Mouse (Mus musculus): ENCODE results near the gene Dgkz.

Gene Dgkz

DNA sequence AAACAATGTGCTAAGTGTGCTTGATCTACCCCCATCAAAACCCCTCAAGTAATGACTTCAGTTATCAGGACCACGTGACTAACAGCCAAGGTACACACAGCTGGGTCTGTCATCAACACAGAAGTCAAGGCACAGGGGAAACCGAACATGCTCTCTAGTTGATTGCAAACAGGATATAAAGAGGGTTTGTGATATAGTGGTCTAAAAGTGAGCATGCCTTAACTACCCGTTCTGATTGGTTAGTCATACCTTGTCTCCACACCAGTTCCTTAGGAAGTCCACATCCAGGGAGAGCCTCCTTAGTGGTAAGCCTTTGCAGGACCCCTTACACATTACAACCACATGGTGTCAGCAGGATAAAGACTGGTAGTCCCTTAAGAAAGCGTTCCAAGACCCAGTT lies 55.5 kb downstream of the Dgkz start:
- no peak for DNase-seq (ENCODE audit: low spot score)

DNA sequence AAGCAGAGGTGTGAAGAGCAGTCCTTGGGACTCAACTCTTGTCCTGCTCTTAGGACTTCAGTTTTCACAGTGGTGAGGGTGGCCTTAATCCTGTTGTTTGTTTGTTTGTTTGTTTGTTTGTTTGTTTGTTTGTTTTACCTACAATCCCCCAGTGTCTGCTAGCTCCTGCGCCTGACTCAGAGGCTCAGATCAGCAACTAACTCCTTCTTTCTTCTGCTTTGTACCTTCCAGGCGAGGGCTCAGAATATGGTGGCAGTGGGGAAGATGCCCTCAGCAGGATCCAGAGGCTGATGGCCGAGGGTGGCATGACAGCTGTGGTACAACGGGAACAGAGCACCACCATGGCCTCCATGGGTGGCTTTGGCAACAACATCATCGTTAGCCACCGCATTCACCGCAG lies 58.6 kb downstream of the Dgkz start:
- DNase-seq (ENCODE audit: low spot score): no peak

DNA sequence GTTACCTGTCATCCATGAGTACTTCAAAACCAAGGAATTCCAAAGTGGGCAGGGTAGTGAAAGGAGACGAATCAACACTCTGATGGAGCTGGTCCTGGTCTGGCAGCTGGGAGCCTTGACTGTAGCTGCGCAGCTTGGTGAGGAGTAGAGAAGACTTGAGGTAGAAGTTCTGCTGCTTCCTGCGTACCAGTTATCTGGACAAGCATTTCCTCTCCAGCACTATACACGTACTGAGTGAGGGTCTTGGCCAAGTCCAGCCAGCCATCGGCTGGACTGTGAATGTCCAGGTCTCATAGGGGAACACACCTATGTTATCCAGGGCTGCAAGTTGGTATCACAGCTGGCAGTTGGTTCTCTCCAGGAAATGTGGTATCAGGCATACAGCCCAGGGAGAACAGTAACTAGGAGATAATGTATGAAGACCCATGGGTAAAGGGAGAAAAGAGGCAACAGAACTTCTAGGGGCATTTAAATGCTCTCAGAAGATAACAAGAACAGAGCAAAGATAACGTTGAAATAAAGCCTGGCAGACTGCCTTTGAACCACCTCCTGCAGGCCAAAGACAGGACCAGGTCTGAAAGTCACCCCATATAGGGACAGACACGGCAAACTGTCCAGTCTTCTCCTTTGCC lies 59.2 kb downstream of the Dgkz start:
- no peak for DNase-seq (ENCODE audit: low spot score)

DNA sequence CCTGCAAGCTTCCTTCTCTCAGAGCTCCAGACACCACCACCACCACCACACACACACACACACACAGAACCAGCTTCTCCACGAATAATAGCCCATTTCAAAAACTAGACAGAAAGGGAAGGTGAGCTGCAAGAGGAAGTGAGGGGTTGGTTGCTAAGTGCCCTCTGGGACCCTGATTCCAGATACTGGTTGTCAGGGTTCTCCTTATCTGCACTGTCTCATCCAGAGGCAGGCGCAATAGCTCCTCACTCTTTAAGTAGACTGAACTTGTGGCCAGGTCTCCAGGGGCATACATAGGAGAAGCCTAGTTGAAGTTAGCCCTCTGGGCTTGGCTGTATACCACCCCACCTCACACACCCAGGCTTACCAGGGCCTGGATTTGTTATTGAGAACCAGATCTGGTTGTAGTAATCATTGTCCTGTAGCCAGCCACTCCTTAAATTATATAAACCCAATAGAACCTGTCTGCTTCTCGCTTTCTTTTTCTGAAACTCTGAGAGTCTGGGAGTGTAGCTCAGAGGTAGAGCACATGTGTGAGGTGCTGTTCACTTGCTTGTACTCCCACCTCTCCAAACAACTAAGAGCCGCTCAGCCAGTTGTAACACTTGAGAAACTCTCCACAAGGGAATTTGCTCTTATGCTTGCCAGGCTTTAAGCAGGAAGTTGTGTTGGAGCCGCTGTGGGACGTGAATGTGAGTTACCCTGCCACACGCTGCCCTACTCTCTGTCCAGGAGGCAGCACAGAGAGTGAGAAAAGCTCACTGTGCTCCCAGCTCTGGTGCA lies 62.1 kb downstream of the Dgkz start:
- no peak for DNase-seq (ENCODE audit: low spot score)

DNA sequence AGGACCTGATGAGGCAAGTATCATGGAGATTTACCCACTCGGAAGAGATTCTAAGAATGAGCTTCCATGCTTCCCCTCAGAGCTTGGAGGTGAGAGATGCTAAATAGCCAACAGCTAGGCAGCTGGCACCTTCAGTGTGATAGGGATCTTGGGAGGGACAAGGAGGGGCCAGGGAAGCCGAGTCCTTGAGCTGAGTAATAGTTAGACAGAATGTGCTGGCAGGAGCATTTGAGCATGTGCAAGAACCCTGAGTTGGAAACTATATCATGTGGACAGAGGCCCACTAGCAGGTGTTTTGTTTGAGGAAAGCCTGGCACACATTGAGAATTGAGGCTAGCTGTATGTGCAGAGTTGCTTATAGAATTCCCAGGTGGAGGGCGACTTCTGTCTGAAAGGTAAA lies 63.0 kb downstream of the Dgkz start:
- DNase-seq (ENCODE audit: low spot score): no peak

DNA sequence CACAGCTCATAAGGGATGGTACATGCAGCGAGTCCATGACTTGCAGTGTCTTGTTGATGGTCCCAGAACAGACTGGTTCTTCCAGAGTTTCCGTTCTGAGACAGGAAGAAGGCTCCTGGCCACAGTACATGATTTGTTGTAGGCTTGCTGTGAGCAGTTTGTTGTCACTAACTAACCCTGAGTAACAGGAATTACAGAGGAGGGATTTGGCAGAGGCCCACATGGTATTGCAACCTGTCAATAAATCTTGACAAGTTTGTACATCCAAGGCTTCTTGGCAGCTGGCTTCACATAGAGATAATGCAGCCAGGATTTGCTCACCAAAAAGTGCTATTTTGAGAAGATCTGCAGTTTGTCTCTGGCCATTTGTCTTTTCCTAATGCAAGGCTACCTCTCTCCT lies 69.5 kb downstream of the Dgkz start:
- no peak for DNase-seq (ENCODE audit: low spot score)

DNA sequence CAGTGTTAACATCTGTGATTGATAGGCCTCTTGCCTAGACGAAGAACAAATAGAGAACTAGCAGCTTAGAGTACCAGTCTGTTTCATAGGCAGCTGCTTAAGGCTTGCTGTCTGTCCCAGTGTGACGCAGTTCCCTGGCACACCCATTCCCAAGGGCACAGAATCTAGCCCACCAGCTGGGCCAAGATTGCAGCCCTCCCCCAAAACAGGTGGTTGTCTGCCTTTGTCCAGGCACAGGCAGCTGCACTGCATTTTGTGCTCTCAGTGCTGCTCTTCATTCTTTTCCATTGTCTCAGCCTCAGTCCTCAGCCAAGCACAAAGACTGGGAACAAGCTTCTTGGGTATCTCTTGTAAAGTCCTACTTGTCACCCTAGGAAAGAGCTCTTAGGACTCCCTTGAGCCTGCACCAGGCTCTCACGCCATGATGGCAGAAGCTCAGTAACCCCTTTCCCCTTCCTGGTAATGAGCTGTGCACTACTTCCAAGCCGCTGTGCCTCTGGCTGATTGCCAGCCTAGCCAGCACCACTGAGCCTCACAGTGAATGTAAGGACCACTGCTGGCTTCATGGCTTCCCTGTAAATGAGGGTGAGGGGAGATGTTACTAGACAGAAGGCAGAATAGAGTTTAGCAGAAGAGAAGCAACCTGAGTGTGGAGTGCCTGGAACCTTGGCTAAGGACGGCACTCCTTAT lies 70.9 kb downstream of the Dgkz start:
- no peak for DNase-seq (ENCODE audit: low spot score)

DNA sequence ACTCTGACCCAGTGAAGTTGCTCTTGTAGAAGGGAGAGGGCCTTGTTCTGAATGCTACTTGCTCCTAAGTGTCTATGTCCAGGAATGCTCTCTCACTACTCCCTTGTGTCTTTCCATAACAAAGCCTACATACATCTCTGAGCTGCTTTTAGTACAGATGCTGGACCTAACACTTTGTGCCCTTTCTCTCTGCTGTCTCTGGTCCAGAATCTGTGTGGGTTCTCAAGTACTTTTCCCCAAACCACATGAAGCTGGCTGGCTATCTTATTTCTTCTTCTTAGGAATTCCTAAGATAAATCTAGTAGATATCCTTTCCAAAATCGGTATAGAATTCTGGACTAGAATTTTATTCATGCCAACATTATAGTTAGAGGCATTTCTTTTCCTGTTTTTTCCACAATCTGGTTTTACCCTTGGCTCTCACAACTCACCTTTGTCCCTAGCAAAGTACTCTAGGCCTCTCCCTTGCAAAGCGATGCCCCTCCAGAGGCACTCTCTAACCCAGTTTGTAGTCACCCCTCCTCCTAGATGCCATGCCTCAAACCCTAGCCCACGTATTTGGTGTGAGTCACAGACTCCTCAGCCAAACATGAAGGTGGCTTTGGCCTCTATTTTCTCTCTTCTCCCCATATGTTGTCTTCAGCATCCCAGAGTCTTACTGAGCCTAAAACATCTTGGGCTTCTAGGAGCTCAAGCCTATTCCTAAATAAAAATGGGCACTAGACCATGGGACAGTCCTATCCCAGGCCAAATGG lies 72.3 kb downstream of the Dgkz start:
- DNase-seq (ENCODE audit: low spot score): no peak

DNA sequence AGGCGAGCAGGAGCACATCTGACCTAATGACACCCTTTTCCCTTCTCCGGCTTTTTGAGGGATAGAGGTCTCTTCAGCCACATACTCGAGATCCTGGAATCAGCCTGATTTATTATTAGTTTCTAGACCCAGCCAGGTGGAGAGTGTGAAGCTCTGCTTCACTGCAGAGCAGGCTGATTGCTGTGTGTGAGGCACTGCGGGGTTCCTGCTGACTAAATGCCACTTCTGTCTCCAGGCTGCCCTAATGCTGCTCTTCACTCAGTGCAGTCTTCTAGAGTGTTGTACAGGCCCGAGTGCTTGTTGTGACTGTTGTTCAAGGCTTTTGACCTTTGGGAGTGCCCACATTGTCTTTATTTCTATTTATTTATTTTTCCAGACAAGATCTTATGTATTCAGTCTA lies 73.3 kb downstream of the Dgkz start:
- no peak for DNase-seq (ENCODE audit: low spot score)

DNA sequence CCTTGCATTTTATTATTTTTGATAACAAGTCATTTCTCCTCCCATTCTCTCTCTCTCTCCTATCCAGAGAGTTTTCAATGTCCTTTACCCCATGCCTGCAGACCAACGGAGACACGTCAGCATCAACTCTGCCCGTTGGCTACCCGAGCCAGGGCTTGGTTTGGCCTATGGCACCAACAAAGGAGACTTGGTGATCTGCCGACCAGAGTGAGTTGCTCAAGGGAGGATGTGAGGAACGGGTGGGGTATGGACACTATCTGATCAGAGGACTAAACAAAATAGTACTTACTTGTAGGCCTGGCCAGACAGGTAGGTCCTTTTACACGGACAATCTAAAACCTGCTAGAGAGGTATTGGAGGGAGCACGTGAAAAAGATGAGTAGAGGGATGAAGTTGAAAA lies 75.2 kb downstream of the Dgkz start:
- no peak for DNase-seq (ENCODE audit: low spot score)

DNA sequence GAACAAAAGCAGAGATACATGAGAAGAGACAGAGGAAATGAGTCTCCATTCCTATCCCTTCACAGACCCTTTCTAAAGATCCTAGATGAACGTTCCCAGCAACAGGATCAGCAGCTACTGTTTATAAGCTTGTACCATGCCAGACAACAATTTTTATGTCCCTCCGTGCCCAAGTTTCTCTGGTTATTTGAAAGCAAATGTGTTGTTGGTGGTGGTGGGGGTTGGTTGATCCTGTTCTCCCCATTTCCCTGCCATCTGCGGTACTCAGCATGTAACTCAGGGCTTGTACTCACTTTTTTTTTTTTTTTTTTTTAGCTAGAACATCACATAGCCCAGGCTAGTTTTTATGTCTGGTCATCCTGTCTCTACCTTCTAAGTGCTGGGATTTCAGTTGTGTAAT lies 76.5 kb downstream of the Dgkz start:
- no peak for DNase-seq (ENCODE audit: low spot score)

DNA sequence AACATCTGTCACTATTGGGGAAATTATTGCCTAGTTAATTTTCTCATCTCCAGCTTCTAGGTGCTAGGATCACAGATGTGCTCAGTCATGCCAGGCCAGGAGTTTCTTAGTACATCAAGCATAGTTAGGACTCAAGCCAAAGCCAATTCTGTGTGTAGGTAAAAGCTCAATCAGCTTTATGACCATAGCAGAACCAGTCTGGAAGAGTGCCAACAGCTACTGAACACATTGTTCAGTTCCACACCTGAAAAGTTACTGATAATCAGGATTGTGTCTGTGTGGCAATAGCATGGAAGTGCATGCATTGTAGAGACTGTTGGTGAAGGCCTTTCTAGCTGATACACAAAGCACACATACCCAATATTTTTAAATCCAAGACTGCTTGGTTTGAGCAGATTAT lies 77.7 kb downstream of the Dgkz start:
- no peak for DNase-seq (ENCODE audit: low spot score)

DNA sequence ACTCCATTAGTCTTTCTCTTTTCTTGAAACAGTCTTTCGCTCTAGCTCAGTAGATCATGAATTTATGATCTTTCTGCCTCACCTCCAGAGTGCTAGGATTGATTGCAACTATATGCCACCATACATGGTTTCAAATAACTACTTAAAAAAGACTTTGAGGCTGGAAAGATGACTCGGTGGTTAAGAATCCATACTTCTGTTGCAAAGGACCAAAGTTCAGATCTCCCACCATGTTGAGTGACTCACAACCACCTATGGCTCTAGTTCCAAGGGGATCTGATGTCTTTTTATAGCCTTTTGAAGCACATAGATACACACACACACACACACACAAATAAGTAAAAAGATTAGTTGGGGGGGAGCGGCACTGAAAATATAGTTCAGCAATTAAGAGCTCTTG lies 80.3 kb downstream of the Dgkz start:
- no peak for DNase-seq (ENCODE audit: low spot score)

DNA sequence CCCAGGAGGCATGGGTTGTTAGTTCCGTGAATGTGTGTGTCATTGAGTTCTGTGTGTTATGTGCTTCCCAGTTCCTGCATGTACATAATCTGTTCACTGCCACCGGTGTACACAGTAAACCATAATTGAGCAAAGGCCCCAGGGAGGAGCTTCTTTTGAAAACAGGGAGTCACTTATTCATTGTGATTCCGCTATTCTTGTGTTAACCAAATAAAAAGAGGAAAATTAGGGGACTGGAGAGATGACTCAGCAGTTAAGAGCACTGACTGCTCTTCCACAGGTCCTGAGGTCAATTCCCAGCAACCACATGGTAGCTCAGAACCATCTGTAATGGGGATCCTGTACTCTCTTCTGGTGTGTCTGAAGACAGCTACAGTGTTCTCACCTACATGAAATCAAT lies 80.9 kb downstream of the Dgkz start:
- no peak for DNase-seq (ENCODE audit: low spot score)

DNA sequence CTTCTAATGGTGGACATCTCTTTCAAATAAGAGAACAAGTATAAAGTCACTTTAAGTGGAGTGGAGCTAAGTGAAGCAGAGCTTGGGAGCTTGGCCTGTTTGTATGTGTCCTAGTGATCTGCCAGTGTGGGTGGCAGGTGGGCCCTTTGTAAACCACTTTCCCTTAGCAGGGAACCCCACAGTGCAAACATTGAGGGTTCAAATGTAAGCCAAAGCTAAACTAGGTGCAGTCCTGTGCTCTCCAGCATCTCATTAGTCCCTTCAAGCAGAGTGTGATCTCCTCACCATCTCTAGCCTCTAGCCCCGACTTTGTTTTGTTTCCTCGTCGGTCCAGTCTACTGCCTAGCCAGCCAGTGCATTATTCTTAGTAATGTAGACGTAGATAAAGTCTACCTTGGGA lies 91.0 kb downstream of the Dgkz start:
- no peak for DNase-seq (ENCODE audit: low spot score)

DNA sequence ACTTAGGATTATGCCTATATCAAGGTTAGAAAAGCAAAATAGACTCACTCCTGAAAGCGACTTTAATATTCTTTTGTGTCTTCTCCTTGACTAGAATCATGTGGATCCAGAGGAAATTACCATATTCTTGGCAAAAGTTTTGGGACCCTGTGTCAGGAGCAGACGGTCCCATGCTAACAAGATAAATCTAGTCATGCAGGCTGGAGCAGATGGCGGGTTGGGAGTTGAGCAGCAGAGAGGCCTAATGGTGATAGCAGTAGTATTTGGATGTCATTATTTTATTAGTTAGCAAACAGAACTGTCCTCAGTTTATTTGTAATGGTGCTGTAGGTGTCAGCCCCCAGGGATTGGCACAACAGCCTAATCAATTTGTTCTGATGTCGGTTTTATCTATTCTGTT lies 91.7 kb downstream of the Dgkz start:
- DNase-seq (ENCODE audit: low spot score): no peak

Data from yolk sac, embryonic 10.5 days (tissue).